In the genomic region with DNA sequence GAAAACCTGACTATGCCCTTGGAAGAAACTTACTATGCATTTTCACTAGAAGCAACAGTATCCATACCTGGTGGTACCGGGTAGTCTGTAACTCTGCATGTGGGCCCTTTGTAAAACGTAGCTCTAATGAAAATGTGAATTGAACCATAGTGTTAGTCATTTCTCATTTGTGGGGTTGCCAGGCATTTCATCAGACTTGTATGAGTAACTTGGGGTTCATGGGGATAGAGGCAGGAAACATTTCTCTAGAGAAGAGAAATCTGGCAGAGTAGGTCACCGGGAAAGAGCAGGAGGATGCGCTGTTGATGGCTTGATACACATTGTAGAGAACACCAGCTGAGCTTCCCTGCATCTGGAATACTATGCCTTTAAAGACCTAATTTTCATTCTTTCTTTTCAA, we compare ENCODE assay signal across 19 mouse cellular contexts.
DNase-seq lines count a peak whose midpoint lies in the region; TF ChIP-seq lines count a peak whose summit lies in the region.
"Had no signal": no experiment of that assay in that cellular context is flagged by ENCODE, and none has a peak within 500 bp of the region (broad histone marks: within the 10 kb centered on the region; RNA-seq: fewer than 3 reads in every experiment).

No protein-coding gene starts in this region.

- no peak overlapping the region for H3K4me3 ChIP-seq in heart, embryonic 10.5 days
- no peak overlapping the region for H3K4me3 ChIP-seq in embryonic fibroblast, embryonic 13.5 days (ENCODE audit: insufficient read depth, low read length)
- H3K4me3 ChIP-seq in embryonic facial prominence, embryonic 10.5 days = no peak overlapping the region
- H3K4me3 ChIP-seq: embryonic facial prominence, embryonic 12.5 days; embryonic facial prominence, embryonic 15.5 days; erythroblast, embryonic 14.5 days; forebrain, embryonic 12.5 days; forebrain, embryonic 15.5 days; heart, adult 2 months; hindbrain, embryonic 12.5 days; hindbrain, embryonic 15.5 days had no signal

- no peaks in the 10 kb centered on the region for H3K9me3 ChIP-seq in heart, embryonic 10.5 days
- H3K9me3 ChIP-seq in embryonic facial prominence, embryonic 10.5 days = no peaks in the 10 kb centered on the region
- H3K9me3 ChIP-seq: embryonic facial prominence, embryonic 12.5 days; embryonic facial prominence, embryonic 15.5 days; forebrain, embryonic 12.5 days; forebrain, embryonic 15.5 days; hindbrain, embryonic 12.5 days; hindbrain, embryonic 15.5 days had no signal

- DNase-seq in gastrocnemius, adult 18-20 months (ENCODE audit: low spot score) = peak; percentile 50
- no peak for DNase-seq in gastrocnemius, postnatal 4 days (ENCODE audit: low spot score in 2 of 2)
- DNase-seq in heart, adult 11 months = peak; percentile 75
- no peak for DNase-seq in heart, embryonic 10.5 days (ENCODE audit: low spot score)
- DNase-seq in left cerebral cortex, adult 18-20 months (ENCODE audit: low spot score in 2 of 2) = no peak
- DNase-seq in embryonic facial prominence, embryonic 10.5 days (ENCODE audit: low spot score) = no peak
- DNase-seq: adrenal gland, postnatal 14 days; cerebellum, adult 18-20 months; cerebellum, adult 9-10 months; cerebellum, postnatal 14 days; heart, adult 2 months had no signal

- no peaks in the 10 kb centered on the region for H3K36me3 ChIP-seq in heart, embryonic 10.5 days
- no peaks in the 10 kb centered on the region for H3K36me3 ChIP-seq in embryonic facial prominence, embryonic 10.5 days (replicated peaks)
- H3K36me3 ChIP-seq: embryonic facial prominence, embryonic 12.5 days; embryonic facial prominence, embryonic 15.5 days; forebrain, embryonic 12.5 days; forebrain, embryonic 15.5 days; hindbrain, embryonic 12.5 days; hindbrain, embryonic 15.5 days had no signal

- TF ChIP-seq CTCF in embryonic fibroblast, embryonic 13.5 days (IDR thresholded peaks at IDR 0.05; ENCODE audit: borderline replicate concordance, insufficient read depth, low read length) = no peak

- H3K27ac ChIP-seq in heart, embryonic 10.5 days = no peak overlapping the region
- H3K27ac ChIP-seq in embryonic fibroblast, embryonic 13.5 days (ENCODE audit: insufficient read depth, low read length) = peak overlapping the region; percentile 98
- no peak overlapping the region for H3K27ac ChIP-seq in embryonic facial prominence, embryonic 10.5 days (replicated peaks)
- H3K27ac ChIP-seq: embryonic facial prominence, embryonic 12.5 days; embryonic facial prominence, embryonic 15.5 days; forebrain, embryonic 12.5 days; forebrain, embryonic 15.5 days; heart, adult 2 months; hindbrain, embryonic 12.5 days; hindbrain, embryonic 15.5 days had no signal

- no peaks in the 10 kb centered on the region for H3K27me3 ChIP-seq in heart, embryonic 10.5 days (ENCODE audit: insufficient read depth, poor library complexity, severe bottlenecking)
- H3K27me3 ChIP-seq in embryonic facial prominence, embryonic 10.5 days (replicated peaks; ENCODE audit: low read depth, poor library complexity, severe bottlenecking) = no peaks in the 10 kb centered on the region
- H3K27me3 ChIP-seq: embryonic facial prominence, embryonic 12.5 days; embryonic facial prominence, embryonic 15.5 days; forebrain, embryonic 12.5 days; forebrain, embryonic 15.5 days; hindbrain, embryonic 12.5 days; hindbrain, embryonic 15.5 days had no signal

- H3K4me1 ChIP-seq in heart, embryonic 10.5 days = no peaks in the 10 kb centered on the region; the same call in 1 of the 2 replicates
- peaks cover 7% of the 10 kb centered on the region; the same call in 1 of the 2 replicates for H3K4me1 ChIP-seq in embryonic fibroblast, embryonic 13.5 days (ENCODE audit: control insufficient read depth, insufficient read depth, low read length)
- peaks cover 9% of the 10 kb centered on the region; the same call in 1 of the 2 replicates for H3K4me1 ChIP-seq in embryonic facial prominence, embryonic 10.5 days
- H3K4me1 ChIP-seq: forebrain, embryonic 12.5 days had no signal

- 88% methylated on average over 4 of the region's 4 CpGs for WGBS in heart, embryonic 10.5 days
- WGBS in embryonic facial prominence, embryonic 10.5 days = 90% methylated on average over 4 of the region's 4 CpGs

- TF ChIP-seq POLR2A in embryonic fibroblast, embryonic 13.5 days (IDR thresholded peaks at IDR 0.05; ENCODE audit: low read depth, low read length) = 0 out of 2 replicates have a peak, but pooled peaks have one; percentile 11

Comparison
In these comparisons a context has a peak if more than half of its experiments do, and no peak if none do; other contexts are left out.
1. DNase-seq: peak in gastrocnemius, adult 18-20 months (single experiment) and heart, adult 11 months (single experiment); none in gastrocnemius, postnatal 4 days (0 of 2), heart, embryonic 10.5 days (single experiment), left cerebral cortex, adult 18-20 months (0 of 2) and embryonic facial prominence, embryonic 10.5 days (single experiment).